Mouse (Mus musculus): ENCODE data around the gene Hnrnpf.

GRCm38 (mm10) chr6:117922041-117922440 is 21.9 kb downstream of the Hnrnpf start:
- TF ChIP-seq CTCF (IDR thresholded peaks at IDR 0.05; ENCODE audit: low read depth): no peak
- no peak for TF ChIP-seq EP300 (optimal IDR thresholded peaks at IDR 0.05)
